Mouse (Mus musculus): ENCODE measurements around the gene Bahcc1.

Bahcc1 gene

DNA sequence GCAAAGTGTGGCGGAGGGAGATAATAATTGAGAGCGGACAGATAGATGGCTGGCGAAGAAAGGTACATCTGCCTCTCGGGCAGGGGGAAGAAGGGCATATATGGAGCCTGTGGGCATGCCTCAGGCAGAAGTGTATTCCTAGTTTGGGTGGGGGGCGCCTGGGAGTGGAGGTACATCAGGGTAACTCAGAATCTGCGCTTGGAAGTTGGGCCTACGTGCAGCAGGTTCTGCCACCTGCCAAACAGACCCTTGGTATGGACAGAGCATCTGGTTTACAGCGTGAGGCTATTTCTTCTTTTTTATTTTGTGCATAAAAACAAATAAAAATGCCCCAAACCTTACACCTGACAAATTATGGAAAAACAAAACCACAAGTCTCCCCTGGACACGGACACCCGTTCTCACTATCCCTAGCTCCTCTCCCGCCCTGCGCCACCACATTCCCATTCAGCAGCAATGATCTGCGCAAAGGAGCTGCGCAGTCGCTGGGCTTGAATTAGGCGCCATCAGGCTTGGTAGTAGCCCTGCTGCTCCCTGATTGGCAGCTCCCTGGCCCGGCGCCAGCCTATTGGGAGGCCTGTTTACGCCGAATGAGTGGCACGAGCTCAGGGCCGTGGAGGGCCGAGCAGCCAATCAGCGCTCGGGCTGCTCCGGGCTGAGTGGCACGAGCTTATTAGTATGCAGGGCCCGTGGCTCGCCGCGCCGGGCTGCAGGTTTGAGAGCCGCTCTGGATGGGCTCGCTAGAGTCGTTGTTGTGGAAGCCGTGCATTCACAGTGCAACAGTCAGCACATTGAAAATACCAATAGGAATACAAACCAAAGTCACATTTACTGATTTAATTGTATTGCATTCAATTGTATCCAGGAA, at the start of gene Bahcc1:
Gene Bahcc1, plus strand, starts transcription at position 718 of the 868 bp plus-strand sequence.
- peak; percentile 100 for DNase-seq

DNA sequence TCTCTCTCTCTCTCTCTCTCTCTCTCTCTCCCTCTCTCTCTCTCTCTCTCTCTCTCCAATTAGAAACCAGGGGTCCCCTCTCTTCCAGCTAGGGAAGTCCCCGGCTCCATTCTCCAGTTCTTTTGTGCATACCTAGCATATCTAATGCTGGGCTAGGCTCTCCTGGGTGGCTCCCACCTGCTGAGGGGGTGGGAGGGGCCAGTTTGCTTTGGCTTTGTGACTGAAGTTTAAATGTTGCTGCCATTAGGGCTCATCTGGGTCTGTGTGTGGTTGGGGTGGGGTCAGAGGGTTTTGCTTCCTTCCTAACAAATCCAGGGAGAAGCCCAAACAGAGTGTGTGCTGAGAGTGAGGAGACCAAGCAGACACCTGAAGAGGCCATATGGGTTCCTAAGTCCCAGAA, 49.6 kb upstream of the Bahcc1 start:
- DNase-seq: peak; percentile 44

GRCm38 (mm10) chr11:120183708-120184107, 49.0 kb upstream of the Bahcc1 start:
- no peak for DNase-seq

GRCm38 (mm10) chr11:120184371-120185315, 48.1 kb upstream of the Bahcc1 start:
- DNase-seq: peak; percentile 91

- no peak for DNase-seq
These were observed 47.2 kb upstream of the Bahcc1 start for GRCm38 (mm10) chr11:120185316-120186141.

- no peak for DNase-seq
These were observed 46.5 kb upstream of the Bahcc1 start for GRCm38 (mm10) chr11:120186145-120186740.

DNA sequence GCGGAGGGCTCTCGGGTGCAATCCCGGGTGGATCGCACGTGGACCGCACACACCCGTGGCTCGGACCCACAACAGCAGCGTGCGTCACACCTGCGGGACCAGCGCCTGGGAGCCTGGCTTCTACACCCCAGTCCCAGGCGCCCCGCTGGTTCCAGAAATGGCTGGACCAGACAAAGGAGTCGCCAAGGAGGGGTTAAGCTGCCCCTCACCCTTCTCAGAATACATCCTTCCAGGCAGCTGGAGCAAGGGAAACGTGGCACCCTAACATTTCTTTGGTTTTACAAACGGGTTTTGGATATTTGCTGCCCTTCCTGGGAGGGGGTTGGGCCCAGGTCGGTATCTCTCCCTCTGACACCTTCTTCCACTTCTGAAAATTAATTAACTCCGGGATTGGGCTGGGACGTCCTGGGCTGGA, 45.9 kb upstream of the Bahcc1 start:
- DNase-seq: peak; percentile 63

- DNase-seq: peak; percentile 48
These were observed 45.3 kb upstream of the Bahcc1 start for GRCm38 (mm10) chr11:120187236-120188101.

- DNase-seq: peak; percentile 65
These were observed 44.7 kb upstream of the Bahcc1 start for GRCm38 (mm10) chr11:120188102-120188480.

DNA sequence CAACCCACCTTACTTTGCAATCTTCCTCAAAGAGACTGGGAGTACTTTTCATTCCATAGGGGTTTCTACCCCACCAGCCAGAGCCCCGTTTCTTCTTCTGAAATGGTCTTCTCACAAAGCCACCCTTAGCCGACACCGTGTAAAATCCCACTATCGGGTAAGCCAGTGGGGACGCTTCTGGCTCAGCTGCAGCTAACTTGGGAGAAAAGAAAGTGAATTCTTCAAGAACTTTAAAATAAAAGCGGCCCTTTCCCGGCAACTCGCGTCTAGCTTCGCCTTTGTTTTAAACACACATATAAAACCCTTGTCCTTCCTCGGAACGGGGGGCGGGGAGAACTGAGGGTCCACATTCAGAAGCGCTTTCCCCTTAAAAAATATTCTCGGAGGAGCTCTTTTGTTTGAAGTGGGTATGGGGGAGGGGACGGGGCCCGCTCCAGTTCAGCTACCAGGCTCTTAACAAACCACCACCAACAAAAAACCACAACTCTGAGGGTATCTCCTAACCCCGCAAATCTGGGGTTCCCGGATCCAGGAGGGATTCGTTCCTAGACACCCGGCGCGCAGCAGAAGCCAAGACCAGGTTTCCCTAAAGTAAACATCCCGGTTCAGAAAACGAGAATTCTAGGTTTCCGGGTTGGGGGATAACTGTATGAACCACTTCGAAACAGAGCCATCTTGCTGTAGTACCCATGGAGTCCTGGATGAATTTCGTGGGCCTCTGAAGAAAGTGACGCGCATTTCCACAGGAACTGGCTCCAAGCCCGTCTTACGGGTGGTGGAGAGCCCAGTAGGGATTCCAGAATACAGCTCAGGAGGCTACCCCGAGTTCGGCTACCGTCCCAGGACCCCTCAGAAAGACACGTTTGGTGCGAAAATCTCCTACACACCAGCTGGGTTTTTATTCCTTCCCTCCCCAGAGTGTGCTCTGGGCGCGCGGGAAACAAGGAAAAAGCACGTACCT, 44.0 kb upstream of the Bahcc1 start:
- peak; percentile 72 for DNase-seq

DNA sequence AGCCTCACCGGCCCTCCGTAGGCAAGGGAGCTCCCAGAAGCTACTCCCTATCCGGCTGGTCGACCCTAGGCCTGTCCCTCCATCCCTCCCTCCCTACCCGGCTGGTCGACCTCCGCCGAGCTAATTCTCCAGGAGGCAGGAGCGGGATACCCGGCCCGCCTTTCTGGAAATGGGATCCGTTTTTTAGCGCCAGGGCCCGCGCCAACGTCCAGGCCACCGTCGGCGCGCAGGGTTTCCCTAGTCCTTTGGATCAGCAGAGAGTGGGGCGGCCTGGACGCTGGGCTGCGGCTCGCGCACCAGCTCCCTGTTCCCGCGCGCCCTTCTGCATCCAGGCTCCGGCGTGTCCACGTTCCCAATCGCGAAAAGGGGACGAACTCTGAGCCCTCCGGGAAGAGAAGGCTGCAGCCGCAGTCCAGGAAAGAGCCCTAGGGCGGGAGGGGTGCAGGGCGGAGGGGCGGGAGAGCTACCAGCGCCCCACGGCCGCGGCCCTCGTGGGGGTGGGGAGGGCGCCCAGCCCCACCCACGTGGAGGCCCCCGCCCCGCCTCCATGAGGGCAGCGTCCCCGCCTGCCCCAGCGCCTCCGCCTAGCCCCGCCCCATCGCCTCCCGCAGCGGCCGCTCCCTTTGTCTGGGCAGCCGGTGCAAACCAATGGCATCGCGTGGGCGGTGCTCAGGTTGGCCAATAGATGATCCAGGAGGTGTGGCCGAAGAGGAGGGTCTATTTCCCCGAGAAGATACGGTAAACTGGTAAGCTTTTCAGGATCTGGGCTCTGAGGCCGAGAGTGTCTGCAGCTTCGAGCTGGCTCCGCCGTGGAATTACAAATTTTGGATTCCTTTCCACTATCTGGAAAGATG, 43.1 kb upstream of the Bahcc1 start:
- DNase-seq: peak; percentile 100

DNA sequence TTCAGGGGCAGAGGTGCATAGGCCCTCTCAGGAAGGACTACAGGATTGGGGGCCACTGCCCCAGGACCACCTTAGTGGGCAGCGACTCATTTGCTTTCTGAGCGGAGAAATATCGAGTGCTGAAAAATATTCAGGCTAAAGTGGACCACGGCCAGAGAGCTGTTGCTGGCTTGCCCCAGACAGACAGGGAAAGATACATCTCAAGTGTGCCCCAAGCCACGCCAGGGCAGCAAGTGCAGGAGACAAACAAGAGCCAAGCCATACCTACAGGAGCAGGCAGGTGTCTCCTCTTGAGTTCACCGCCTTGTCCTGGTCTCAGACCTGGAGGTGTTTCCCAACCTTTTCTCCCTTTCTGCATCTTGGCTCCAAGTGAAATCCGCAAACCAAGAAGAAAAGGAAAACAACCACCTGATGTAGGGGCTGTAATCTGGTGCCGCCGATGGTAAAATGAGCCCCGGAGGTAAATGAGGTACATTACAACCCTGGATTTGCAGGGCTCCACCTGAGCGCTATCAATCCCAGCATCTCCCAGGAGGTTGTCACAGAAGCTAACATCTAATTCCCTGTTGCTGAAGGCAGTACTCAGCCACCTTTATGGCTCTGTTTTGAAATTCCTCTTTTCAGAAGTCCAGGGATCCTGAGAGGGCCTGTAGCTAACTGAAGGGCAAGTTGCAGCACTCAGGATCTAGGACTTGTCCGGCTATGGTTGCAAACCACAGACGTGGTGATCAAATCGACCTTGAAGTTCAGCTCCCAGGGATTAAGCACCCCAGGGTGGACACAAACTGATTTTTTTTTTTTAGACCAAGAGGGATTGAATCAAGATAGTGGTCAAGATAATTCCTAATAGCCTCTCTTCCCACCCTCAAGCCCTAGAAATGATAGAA, 42.0 kb upstream of the Bahcc1 start:
- peak; percentile 25 for DNase-seq

DNA sequence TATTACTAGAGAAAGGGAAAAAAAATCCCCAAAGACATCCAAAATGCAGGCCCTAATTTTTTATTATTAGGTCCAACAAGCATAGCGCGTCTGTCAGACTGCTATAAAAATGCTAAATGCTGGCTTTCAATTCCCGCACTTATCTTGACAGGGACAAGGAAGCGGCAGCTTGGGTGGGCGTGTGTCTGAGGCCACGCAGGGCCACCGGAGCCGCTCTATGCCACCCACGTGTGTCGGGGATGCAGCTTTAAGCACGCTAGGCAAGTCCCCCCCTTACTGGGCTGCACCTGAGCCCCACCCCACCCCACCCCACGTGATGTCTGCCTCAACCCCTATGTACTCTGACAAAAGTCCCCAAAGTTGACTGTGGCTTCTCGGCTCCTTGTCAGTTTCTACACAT, 33.9 kb upstream of the Bahcc1 start:
- DNase-seq: no peak

DNA sequence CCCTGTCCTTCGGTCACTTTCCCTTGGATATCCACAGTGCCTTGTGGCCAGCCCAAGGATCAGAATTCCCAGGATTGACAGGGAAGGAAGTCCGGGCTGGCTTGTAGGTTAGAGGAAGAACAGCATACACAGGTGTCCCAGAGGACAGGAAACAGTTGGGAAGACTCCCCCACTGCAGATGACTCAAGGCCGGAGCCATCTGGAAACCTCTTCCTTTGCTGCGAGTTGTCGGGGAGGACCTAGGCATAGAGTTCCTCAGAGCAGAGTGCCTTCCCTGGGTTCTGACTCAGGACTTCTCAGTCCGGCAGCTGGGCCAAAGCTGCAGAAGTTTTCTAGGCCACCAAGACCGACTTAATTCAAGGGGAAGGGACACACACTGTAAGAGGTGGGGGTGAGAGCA, 33.0 kb upstream of the Bahcc1 start:
- peak; percentile 35 for DNase-seq

- no peak for DNase-seq
These were observed 32.1 kb upstream of the Bahcc1 start for GRCm38 (mm10) chr11:120200621-120201020.

GRCm38 (mm10) chr11:120204200-120204599, 28.5 kb upstream of the Bahcc1 start:
- DNase-seq: no peak

DNA sequence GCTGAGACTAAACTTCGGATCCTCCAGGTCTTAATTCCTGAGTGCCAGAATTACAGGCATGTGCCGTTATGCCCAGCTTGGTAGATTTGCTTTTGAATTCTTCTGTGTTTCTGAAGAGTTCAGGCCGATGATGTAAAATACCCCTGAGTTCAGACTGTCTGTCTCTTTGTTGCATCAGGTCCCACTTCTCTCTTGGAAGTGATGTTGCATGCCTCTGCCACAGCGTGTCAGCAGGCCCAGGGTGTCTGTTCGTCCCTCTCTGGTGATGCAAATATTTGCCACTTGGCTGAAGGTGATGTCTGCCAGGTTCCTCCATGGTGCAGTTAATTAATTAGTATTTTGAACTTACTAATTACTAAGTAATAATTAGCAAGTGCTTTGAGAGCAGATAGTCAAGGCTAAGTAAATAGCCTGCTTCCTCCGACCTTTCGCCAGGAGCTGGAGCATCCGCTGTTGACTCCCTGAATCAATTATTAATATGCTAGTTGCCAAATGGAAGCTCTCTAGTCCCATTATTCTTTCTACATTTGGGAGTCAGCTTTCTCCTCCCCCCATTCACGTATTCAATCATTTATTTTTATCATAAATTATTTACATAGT, 26.6 kb upstream of the Bahcc1 start:
- DNase-seq: no peak
